Mouse (Mus musculus) embryonic fibroblast, embryonic 13.5 days (primary cell): ENCODE measurements around the gene Galnt17.

ENCODE experiments used
- CTCF ChIP-seq: IDR thresholded peaks from 2 replicates; pipeline ENCODE4 v1.5.1; 2011; ENCODE audit warnings: mild to moderate bottlenecking, control low read depth, low read length, moderate library complexity, borderline replicate concordance; ENCODE audit not compliant: insufficient read depth
- POLR2A ChIP-seq: IDR thresholded peaks from 2 replicates; pipeline ENCODE4 v1.6.1; 2011; ENCODE audit warnings: low read depth, mild to moderate bottlenecking, control low read depth, low read length, moderate library complexity

DNA sequence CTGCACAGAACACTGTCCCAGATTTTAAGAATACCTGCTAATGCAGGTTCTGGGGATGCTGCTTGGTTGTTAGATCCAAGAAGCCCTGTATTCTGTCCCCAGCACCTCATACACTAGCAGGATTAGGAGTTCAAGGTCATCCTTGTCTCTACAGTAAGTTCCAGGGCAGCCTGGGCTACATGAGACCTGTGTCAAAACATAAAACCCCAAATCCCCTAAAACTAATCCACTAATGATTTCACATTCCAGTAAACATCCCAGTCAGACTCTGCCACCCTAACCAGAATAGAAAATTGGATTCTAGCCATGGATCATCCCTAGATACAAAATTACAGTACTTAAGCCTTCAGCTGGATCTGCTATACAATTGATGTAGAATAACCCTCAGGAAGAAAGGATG, 123.7 kb downstream of the Galnt17 start:
- TF ChIP-seq CTCF (no peak), POLR2A (no peak)
